Mouse (Mus musculus) liver, adult 2 months (tissue): ENCODE measurements around the gene Ercc2. TPM values are rescaled to one million over a fixed set of nuclear protein-coding genes. Genes with fewer than 3 reads are reported as not detected.

ENCODE experiments used
- DNase-seq: peaks from one replicate; pipeline ENCODE4 v3.0.0-alpha.2; 2011; ENCODE audit warnings: low read depth, low spot score; ENCODE audit errors: extremely low read depth
- H3K27ac ChIP-seq: fragments of 200-500 bp; replicated peaks from 2 replicates; pipeline ENCODE4 v1.5.1; 2012; ENCODE audit warnings: low read depth, mild to moderate bottlenecking, control low read depth, inconsistent platforms, low read length; ENCODE audit not compliant: insufficient read depth
- H3K27me3 ChIP-seq: fragments of 200-500 bp; 2 replicates; pipeline ENCODE4 v1.6.1; 2012; ENCODE audit warnings: mild to moderate bottlenecking, moderate library complexity, low read length, inconsistent platforms; ENCODE audit not compliant: control insufficient read depth, insufficient read depth
- H3K36me3 ChIP-seq: fragments of 200-500 bp; 2 replicates; pipeline ENCODE4 v1.6.1; 2012; ENCODE audit warnings: low read length, inconsistent platforms; ENCODE audit not compliant: control insufficient read depth, insufficient read depth
- H3K4me1 ChIP-seq: fragments of 200-500 bp; 2 replicates; pipeline ENCODE4 v1.6.1; 2011; ENCODE audit warnings: low read length; ENCODE audit not compliant: control insufficient read depth, insufficient read depth
- H3K4me3 ChIP-seq: fragments of 200-500 bp; 2 replicates; pipeline ENCODE4 v1.5.1; 2011; ENCODE audit warnings: low read depth, mild to moderate bottlenecking, control low read depth, low read length, moderate library complexity; ENCODE audit not compliant: insufficient read depth
- H3K79me2 ChIP-seq: fragments of 200-500 bp; 2 replicates; pipeline ENCODE4 v1.6.1; 2012; ENCODE audit warnings: inconsistent platforms, mild to moderate bottlenecking, low read length, moderate library complexity; ENCODE audit not compliant: control insufficient read depth, insufficient read depth
- H3K9ac ChIP-seq: fragments of 200-500 bp; 2 replicates; pipeline ENCODE4 v1.6.1; 2012; ENCODE audit warnings: low read depth, mild to moderate bottlenecking, control low read depth, inconsistent platforms, low read length
- CTCF ChIP-seq: fragments of 200-500 bp; IDR thresholded peaks from 2 replicates; pipeline ENCODE4 v1.5.1; 2011; ENCODE audit warnings: low read depth, low read length, control low read depth
- POLR2A ChIP-seq: fragments of 200-500 bp; IDR thresholded peaks from 2 replicates; pipeline ENCODE4 v1.6.1; 2011; ENCODE audit warnings: low read length, control low read depth; ENCODE audit not compliant: insufficient read depth; ENCODE audit errors: extremely low read depth
- WGBS: fragments of 180-500 bp; shearing (Covaris S2); methylation state at CpG from one replicate; pipeline ENCODE4 v1.1.7; 2018; 5-methylcytosine and 5-hydroxymethylcytosine counted together
- polyA plus RNA-seq: library from polyadenylated mRNA; depleted of rRNA; stranded (reverse); fragments of >200 nt; gene quantifications from 2 replicates; pipeline ENCODE4 v1.2.3, GENCODE M21; 2012
- total RNA-seq: library from RNA; depleted of rRNA; stranded (reverse); fragments of >200 nt; gene quantifications from 2 replicates; pipeline ENCODE4 v1.2.3, GENCODE M21; 2014

Gene Ercc2
- total and polyA plus RNA-seq, 2 experiments: 9.4 to 26.8 TPM

GRCm38 (mm10) chr7:19383708-19384107 is 1.9 kb downstream of the Ercc2 start:
- H3K4me3 ChIP-seq: no peak overlapping the region
- no peak for TF ChIP-seq CTCF
- TF ChIP-seq POLR2A: no peak
- DNase-seq: no peak
- no peak overlapping the region for H3K27ac ChIP-seq
- no peaks in the 10 kb centered on the region for H3K27me3 ChIP-seq
- 96% methylated on average over 9 of the region's 9 CpGs for WGBS
- peaks cover 6% of the 10 kb centered on the region; the same call in 1 of the 2 replicates for H3K79me2 ChIP-seq
- H3K36me3 ChIP-seq: no peaks in the 10 kb centered on the region
- 0 out of 2 replicates have a peak, but pooled peaks cover 2% of the 10 kb centered on the region for H3K4me1 ChIP-seq
- no peak overlapping the region for H3K9ac ChIP-seq

- Histone ChIP-seq H3K36me3 (peaks cover 2% of the 10 kb centered on the region; the same call in 1 of the 2 replicates), H3K79me2 (no peaks in the 10 kb centered on the region), H3K9ac (no peak overlapping the region), H3K4me1 (no peaks in the 10 kb centered on the region), H3K27me3 (no peaks in the 10 kb centered on the region), H3K27ac (no peak overlapping the region), H3K4me3 (no peak overlapping the region)
- no peak for TF ChIP-seq POLR2A
- no peak for TF ChIP-seq CTCF
- no peak for DNase-seq
- 90% methylated on average over 10 of the region's 10 CpGs for WGBS
Measured at GRCm38 (mm10) chr7:19388699-19389413, 7.0 kb downstream of the Ercc2 start.

DNA sequence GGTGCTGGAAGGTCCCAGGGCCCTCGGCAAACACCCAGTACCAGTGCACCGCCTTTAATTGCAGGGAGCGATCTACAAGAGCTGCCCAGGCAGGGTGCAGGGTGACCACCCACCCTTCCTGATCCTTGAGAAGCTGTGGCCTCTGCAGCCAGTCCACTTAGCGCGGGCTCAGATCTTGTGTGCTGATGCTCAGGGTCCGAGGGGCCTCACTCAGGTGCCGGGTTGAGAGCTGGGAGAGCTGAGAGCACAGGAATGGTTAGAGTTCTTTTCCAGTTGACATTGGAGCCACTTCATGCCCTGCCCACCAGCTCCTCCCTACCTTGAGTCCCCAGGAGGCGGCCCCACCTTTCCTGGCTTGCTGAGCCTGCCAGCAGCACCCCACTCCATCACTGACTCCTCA is 12.7 kb downstream of the Ercc2 start:
- Histone ChIP-seq H3K27me3 (peaks cover 4% of the 10 kb centered on the region; the same call in 1 of the 2 replicates), H3K36me3 (peaks cover 2% of the 10 kb centered on the region; the same call in 1 of the 2 replicates), H3K4me3 (no peak overlapping the region), H3K9ac (no peak overlapping the region), H3K79me2 (no peaks in the 10 kb centered on the region), H3K4me1 (no peaks in the 10 kb centered on the region), H3K27ac (no peak overlapping the region)
- TF ChIP-seq POLR2A (no peak), CTCF (no peak)
- no peak for DNase-seq
- 93% methylated on average over 8 of the region's 8 CpGs for WGBS

- WGBS: 9% methylated on average over 27 of the region's 27 CpGs
- TF ChIP-seq CTCF (no peak), POLR2A (no peak)
- peaks cover 2% of the 10 kb centered on the region; the same call in 1 of the 2 replicates for H3K4me1 ChIP-seq
- H3K27ac ChIP-seq: no peak overlapping the region
- H3K79me2 ChIP-seq: no peaks in the 10 kb centered on the region
- no peak for DNase-seq
- H3K36me3 ChIP-seq: no peaks in the 10 kb centered on the region
- H3K9ac ChIP-seq: no peak overlapping the region
- peak overlapping the region; percentile 12; the same call in 1 of the 2 replicates for H3K4me3 ChIP-seq
- peaks cover 21% of the 10 kb centered on the region; the same call in 1 of the 2 replicates for H3K27me3 ChIP-seq
Measured at GRCm38 (mm10) chr7:19399496-19400280, 17.9 kb downstream of the Ercc2 start.

DNA sequence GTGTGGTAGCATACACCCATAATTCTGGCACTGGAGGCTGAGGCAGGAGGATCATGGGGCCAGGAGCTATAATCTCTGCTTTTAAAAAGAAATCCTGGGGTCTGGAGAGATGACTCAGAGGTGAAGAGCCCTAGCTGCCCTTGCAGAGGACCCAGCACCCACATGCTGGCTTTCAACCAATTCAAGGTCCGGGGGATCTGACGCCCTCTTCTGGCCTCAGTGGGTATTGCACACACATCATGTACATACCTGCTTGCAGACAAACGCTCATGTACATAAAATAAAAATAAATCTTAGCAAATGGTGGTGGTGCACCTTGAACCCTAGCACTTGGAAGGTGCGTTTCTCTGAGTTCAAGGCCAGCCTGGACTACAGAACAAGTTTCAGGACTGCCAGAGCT is 19.1 kb downstream of the Ercc2 start:
- H3K27me3 ChIP-seq: peaks cover 21% of the 10 kb centered on the region; the same call in 1 of the 2 replicates
- TF ChIP-seq POLR2A (no peak), CTCF (no peak)
- H3K4me3 ChIP-seq: no peak overlapping the region
- no peaks in the 10 kb centered on the region for H3K36me3 ChIP-seq
- peaks cover 2% of the 10 kb centered on the region; the same call in 1 of the 2 replicates for H3K4me1 ChIP-seq
- DNase-seq: no peak
- 83% methylated on average over 4 of the region's 4 CpGs for WGBS
- no peaks in the 10 kb centered on the region for H3K79me2 ChIP-seq
- H3K9ac ChIP-seq: no peak overlapping the region
- H3K27ac ChIP-seq: no peak overlapping the region
